Mouse (Mus musculus) hindbrain, embryonic 15.5 days (tissue): ENCODE data around the gene Dzip1. TPM values are rescaled to one million over a fixed set of nuclear protein-coding genes. Genes with fewer than 3 reads are reported as not detected.

Experiments
- ATAC-seq: fragments of 200-750 bp; cut with Nextera tagmentation; 2 replicates; pipeline ENCODE4 v1.8.0; 2017; ENCODE audit warnings: low read depth, moderate number of reproducible peaks, moderate TSS enrichment; ENCODE audit not compliant: low FRiP score
- H3K27ac ChIP-seq: fragments of 300-500 bp; sonication (generic); replicated peaks from 2 replicates; pipeline ENCODE4 v1.5.1; 2015; ENCODE audit warnings: mild to moderate bottlenecking, inconsistent platforms
- H3K27me3 ChIP-seq: fragments of 300-500 bp; sonication (generic); 2 replicates; pipeline ENCODE4 v1.6.1; 2015; ENCODE audit warnings: control low read depth, inconsistent platforms
- H3K36me3 ChIP-seq: fragments of 300-500 bp; sonication (generic); 2 replicates; pipeline ENCODE4 v1.6.1; 2015; ENCODE audit warnings: control low read depth, inconsistent platforms
- H3K4me1 ChIP-seq: fragments of 300-500 bp; sonication (generic); replicated peaks from 2 replicates; pipeline ENCODE4 v1.6.1; 2015; ENCODE audit warnings: control low read depth, inconsistent platforms
- H3K4me2 ChIP-seq: fragments of 300-500 bp; sonication (generic); 2 replicates; pipeline ENCODE4 v1.6.1; 2015; ENCODE audit warnings: moderate library complexity, mild to moderate bottlenecking, inconsistent platforms
- H3K4me3 ChIP-seq: fragments of 300-500 bp; sonication (generic); 2 replicates; pipeline ENCODE4 v1.5.1; 2015; ENCODE audit warnings: mild to moderate bottlenecking, inconsistent platforms
- H3K9ac ChIP-seq: fragments of 300-500 bp; sonication (generic); 2 replicates; pipeline ENCODE4 v1.6.1; 2015; ENCODE audit warnings: inconsistent platforms
- H3K9me3 ChIP-seq: fragments of 300-500 bp; sonication (generic); 2 replicates; pipeline ENCODE4 v1.6.1; 2016; ENCODE audit warnings: control low read depth, inconsistent platforms
- WGBS: fragments of 180-500 bp; shearing (Covaris S2); methylation state at CpG from one replicate; pipeline ENCODE4 v1.1.7; 2015; 5-methylcytosine and 5-hydroxymethylcytosine counted together
- polyA plus RNA-seq: library from polyadenylated mRNA; unstranded; fragments of >200 nt; fragmentation: Nextera tagmentation; extraction: Ambion mirVana; gene quantifications from 2 replicates; pipeline ENCODE4 v1.2.1, GENCODE M21; 2015

Gene Dzip1
- polyA plus RNA-seq, 1 experiment from 2014 or later = 89.8 TPM

DNA sequence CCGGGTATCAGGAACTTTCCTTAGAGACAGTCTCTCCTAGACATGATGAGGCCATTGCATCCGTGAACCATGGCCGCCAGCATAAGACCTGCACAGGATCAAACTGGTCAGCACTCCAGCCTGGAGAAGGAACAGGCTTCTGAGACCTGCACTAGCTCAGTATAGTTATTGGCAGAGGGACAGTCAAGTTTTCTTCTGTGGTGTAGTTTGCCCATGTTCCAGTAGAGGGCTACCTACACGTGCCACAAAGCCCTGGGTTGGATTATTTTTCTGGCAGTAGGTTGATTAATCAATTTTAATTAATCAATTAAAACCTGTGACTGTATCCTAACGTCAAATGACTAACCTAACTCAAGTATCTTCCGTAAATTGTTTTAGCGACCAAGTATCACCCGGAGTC lies 6.2 kb downstream of the Dzip1 start:
- Histone ChIP-seq H3K4me1 (peaks cover 38% of the 10 kb centered on the region), H3K9me3 (no peaks in the 10 kb centered on the region), H3K36me3 (peaks cover 23% of the 10 kb centered on the region), H3K4me3 (no peak overlapping the region), H3K27ac (no peak overlapping the region), H3K27me3 (no peaks in the 10 kb centered on the region), H3K4me2 (no peak overlapping the region), H3K9ac (no peak overlapping the region)
- WGBS = 65% methylated on average over 8 of the region's 8 CpGs
- ATAC-seq = no peak

DNA sequence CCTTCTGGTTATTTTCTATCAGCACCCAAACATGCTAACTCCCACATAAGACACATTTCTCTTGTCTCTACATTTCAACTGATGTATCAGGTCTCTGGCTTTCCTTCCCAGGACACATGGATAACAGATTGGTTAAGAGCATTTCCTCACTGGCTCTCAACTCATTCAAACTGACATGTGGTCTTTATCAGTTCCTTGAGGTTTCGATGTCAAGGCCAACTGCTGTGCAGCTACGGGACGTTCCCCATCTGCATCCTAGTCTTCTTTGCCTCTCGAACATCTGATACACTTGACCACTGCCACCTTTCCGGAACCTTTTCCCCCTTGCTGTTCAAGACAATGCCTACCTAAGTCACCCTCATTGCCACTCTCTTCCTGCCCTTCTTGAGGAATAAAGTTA lies 11.6 kb downstream of the Dzip1 start:
- no peaks in the 10 kb centered on the region for H3K9me3 ChIP-seq
- no peak for ATAC-seq
- H3K27ac ChIP-seq = no peak overlapping the region
- H3K27me3 ChIP-seq = no peaks in the 10 kb centered on the region
- H3K4me1 ChIP-seq = no peaks in the 10 kb centered on the region
- H3K4me2 ChIP-seq = no peak overlapping the region
- H3K4me3 ChIP-seq = no peak overlapping the region
- H3K36me3 ChIP-seq = peaks cover 65% of the 10 kb centered on the region
- no peak overlapping the region for H3K9ac ChIP-seq
- WGBS = 87% methylated on average over 5 of the region's 5 CpGs

DNA sequence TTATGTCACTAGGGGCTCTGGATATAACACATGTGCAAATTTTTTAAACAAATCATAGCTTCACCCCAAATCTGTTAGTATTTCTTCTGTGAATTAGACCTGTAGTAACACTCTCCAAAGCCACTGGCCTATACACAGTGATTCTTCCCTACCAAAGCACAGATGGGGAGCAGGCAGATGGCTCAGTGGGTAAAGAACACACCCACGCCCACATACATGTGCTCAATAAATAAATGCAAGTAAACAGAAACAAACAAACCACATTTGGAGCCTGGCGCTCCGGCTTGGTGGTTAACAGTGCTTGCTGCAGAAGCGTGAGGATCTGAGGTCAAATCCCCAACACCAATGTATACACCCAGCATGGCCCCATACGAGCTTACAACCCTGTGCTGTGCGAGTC lies 13.7 kb downstream of the Dzip1 start:
- H3K27me3 ChIP-seq = no peaks in the 10 kb centered on the region
- no peak overlapping the region for H3K27ac ChIP-seq
- no peak overlapping the region for H3K4me3 ChIP-seq
- peaks cover 72% of the 10 kb centered on the region for H3K36me3 ChIP-seq
- no peak for ATAC-seq
- no peak overlapping the region for H3K9ac ChIP-seq
- no peaks in the 10 kb centered on the region for H3K9me3 ChIP-seq
- WGBS = 95% methylated on average over 6 of the region's 6 CpGs
- H3K4me1 ChIP-seq = no peaks in the 10 kb centered on the region
- no peak overlapping the region for H3K4me2 ChIP-seq

GRCm38 (mm10) chr14:118910332-118911222 lies 14.7 kb downstream of the Dzip1 start:
- no peak overlapping the region for H3K27ac ChIP-seq
- H3K27me3 ChIP-seq = no peaks in the 10 kb centered on the region
- H3K4me3 ChIP-seq = no peak overlapping the region
- H3K9me3 ChIP-seq = no peaks in the 10 kb centered on the region
- H3K36me3 ChIP-seq = peaks cover 74% of the 10 kb centered on the region
- H3K4me1 ChIP-seq = no peaks in the 10 kb centered on the region
- H3K4me2 ChIP-seq = no peak overlapping the region
- WGBS = 72% methylated on average over 29 of the region's 29 CpGs
- ATAC-seq = no peak
- no peak overlapping the region for H3K9ac ChIP-seq

GRCm38 (mm10) chr14:118909872-118910271 lies 15.4 kb downstream of the Dzip1 start:
- Histone ChIP-seq H3K9ac (no peak overlapping the region), H3K27me3 (no peaks in the 10 kb centered on the region), H3K4me2 (no peak overlapping the region), H3K27ac (no peak overlapping the region), H3K4me1 (no peaks in the 10 kb centered on the region), H3K9me3 (no peaks in the 10 kb centered on the region), H3K36me3 (peaks cover 70% of the 10 kb centered on the region), H3K4me3 (no peak overlapping the region)
- ATAC-seq = no peak
- WGBS = 81% methylated on average over 8 of the region's 8 CpGs

DNA sequence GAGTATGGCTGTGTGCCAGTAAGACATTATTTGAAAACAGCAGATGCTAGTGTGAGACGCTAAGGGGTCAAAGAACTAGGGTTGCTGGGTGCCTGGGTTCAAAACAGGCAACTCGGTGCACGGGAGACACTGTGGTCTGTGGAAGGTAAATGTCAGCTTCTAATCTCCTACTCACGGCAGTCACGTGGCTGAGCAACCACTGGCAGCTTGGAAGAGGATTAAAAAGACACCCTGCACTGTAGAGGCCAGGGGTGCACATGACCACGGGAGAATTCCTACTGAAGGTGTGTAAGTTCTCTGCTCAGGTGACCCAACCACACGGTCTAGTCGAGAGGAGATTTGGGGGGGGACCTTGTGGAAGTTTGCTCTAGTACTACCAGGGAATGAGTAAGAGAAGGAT lies 17.7 kb downstream of the Dzip1 start:
- no peak overlapping the region for H3K27ac ChIP-seq
- H3K4me2 ChIP-seq = no peak overlapping the region
- WGBS = 80% methylated on average over 8 of the region's 8 CpGs
- no peak overlapping the region for H3K4me3 ChIP-seq
- no peak overlapping the region for H3K9ac ChIP-seq
- no peaks in the 10 kb centered on the region for H3K9me3 ChIP-seq
- no peak for ATAC-seq
- no peaks in the 10 kb centered on the region for H3K27me3 ChIP-seq
- peaks cover 71% of the 10 kb centered on the region for H3K36me3 ChIP-seq
- H3K4me1 ChIP-seq = 0 out of 2 replicates have a peak, but pooled peaks cover 6% of the 10 kb centered on the region

GRCm38 (mm10) chr14:118903867-118904562 lies 21.2 kb downstream of the Dzip1 start:
- 29% methylated on average over 6 of the region's 6 CpGs for WGBS
- Histone ChIP-seq H3K9me3 (no peaks in the 10 kb centered on the region), H3K4me3 (no peak overlapping the region), H3K4me2 (no peak overlapping the region), H3K4me1 (0 out of 2 replicates have a peak, but pooled peaks cover 6% of the 10 kb centered on the region), H3K36me3 (peaks cover 71% of the 10 kb centered on the region), H3K9ac (no peak overlapping the region), H3K27me3 (no peaks in the 10 kb centered on the region), H3K27ac (no peak overlapping the region)
- peak; percentile 72; the same call in 1 of the 2 replicates for ATAC-seq

DNA sequence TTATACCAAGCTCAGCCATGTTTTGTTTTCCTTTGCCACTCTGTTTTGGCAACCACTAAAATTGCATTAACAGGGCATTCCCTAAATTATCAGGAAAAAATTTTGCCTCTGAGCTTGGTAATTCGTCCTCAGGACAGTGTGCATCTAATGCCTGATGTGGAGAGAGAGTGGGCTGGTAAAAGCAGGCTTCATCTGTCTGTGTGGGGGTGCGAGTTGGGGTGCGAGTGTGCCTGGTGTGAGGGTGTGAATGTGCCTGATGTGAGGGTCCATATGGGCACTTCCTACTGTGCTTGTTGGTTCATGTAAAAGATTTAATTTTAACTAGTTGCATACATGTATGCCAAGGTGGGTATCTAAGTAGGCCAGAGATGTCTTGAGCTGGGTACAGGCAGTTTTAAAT lies 21.9 kb downstream of the Dzip1 start:
- H3K9me3 ChIP-seq = no peaks in the 10 kb centered on the region
- H3K27ac ChIP-seq = no peak overlapping the region
- H3K27me3 ChIP-seq = no peaks in the 10 kb centered on the region
- H3K4me3 ChIP-seq = no peak overlapping the region
- 88% methylated on average over 3 of the region's 3 CpGs for WGBS
- H3K9ac ChIP-seq = no peak overlapping the region
- H3K36me3 ChIP-seq = peaks cover 71% of the 10 kb centered on the region
- H3K4me1 ChIP-seq = 0 out of 2 replicates have a peak, but pooled peaks cover 6% of the 10 kb centered on the region
- H3K4me2 ChIP-seq = no peak overlapping the region
- ATAC-seq = no peak

- Histone ChIP-seq H3K36me3 (peaks cover 68% of the 10 kb centered on the region), H3K4me3 (no peak overlapping the region), H3K9me3 (no peaks in the 10 kb centered on the region), H3K27ac (no peak overlapping the region), H3K9ac (no peak overlapping the region), H3K4me1 (0 out of 2 replicates have a peak, but pooled peaks cover 6% of the 10 kb centered on the region), H3K4me2 (no peak overlapping the region), H3K27me3 (no peaks in the 10 kb centered on the region)
- ATAC-seq = no peak
- WGBS = 100% methylated on average over 1 of the region's 1 CpGs
Observed at GRCm38 (mm10) chr14:118900911-118901310, 24.3 kb downstream of the Dzip1 start.

- Histone ChIP-seq H3K4me2 (no peak overlapping the region), H3K27me3 (no peaks in the 10 kb centered on the region), H3K27ac (no peak overlapping the region), H3K4me3 (no peak overlapping the region), H3K9ac (no peak overlapping the region), H3K36me3 (peaks cover 76% of the 10 kb centered on the region), H3K9me3 (no peaks in the 10 kb centered on the region), H3K4me1 (0 out of 2 replicates have a peak, but pooled peaks cover 6% of the 10 kb centered on the region)
- whole genome bisulfite sequencing = 87% methylated on average over 11 of the region's 11 CpGs
- ATAC-seq = no peak
Observed at GRCm38 (mm10) chr14:118899940-118900339, 25.3 kb downstream of the Dzip1 start.

DNA sequence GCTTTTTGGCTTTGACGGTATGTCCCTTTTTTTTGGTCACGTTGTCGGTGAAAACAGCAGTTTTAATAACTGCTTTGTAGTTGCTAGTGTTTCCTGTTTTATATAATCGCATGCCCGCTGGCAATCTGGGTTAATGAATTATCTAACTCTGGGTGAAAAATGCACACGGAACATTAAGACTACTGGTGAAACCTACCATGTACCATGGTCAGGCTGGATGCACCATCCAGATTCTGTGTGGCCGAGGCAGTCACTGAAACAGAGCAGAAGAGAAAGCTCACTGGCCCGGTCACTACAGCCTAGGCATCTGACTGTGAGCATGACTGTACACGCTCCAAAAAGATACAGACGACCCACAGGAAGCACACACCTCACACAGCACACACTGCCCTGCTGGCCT lies 29.6 kb downstream of the Dzip1 start:
- no peak overlapping the region for H3K4me2 ChIP-seq
- no peaks in the 10 kb centered on the region for H3K9me3 ChIP-seq
- 95% methylated on average over 10 of the region's 10 CpGs for WGBS
- H3K27me3 ChIP-seq = no peaks in the 10 kb centered on the region
- no peaks in the 10 kb centered on the region for H3K4me1 ChIP-seq
- H3K4me3 ChIP-seq = no peak overlapping the region
- no peak for ATAC-seq
- peaks cover 62% of the 10 kb centered on the region for H3K36me3 ChIP-seq
- no peak overlapping the region for H3K27ac ChIP-seq
- H3K9ac ChIP-seq = no peak overlapping the region

DNA sequence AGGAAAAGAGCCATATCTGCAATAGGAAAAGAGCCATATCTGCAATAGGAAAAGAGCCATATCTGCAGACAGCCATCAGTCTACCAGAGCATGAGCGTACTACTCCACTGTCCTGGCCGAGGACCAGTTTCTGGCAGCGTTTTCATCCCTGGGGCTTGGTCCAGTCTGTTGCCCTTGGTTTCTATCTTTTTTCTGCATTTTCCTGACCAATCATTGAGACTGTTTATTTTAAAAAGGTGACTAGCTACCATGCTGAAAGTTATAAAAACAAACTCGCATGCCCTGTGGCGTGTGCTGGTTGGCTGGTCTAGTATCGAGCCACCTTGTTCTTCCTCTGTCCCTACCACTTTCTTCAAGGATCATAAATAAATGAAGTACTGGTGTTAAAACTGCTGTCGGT lies 30.0 kb downstream of the Dzip1 start:
- Histone ChIP-seq H3K27me3 (no peaks in the 10 kb centered on the region), H3K27ac (no peak overlapping the region), H3K9me3 (no peaks in the 10 kb centered on the region), H3K4me3 (no peak overlapping the region), H3K4me2 (no peak overlapping the region), H3K9ac (no peak overlapping the region), H3K36me3 (peaks cover 59% of the 10 kb centered on the region), H3K4me1 (no peaks in the 10 kb centered on the region)
- ATAC-seq = no peak
- 96% methylated on average over 7 of the region's 7 CpGs for WGBS
